Mouse (Mus musculus): ENCODE results near the gene Csk.

DNA sequence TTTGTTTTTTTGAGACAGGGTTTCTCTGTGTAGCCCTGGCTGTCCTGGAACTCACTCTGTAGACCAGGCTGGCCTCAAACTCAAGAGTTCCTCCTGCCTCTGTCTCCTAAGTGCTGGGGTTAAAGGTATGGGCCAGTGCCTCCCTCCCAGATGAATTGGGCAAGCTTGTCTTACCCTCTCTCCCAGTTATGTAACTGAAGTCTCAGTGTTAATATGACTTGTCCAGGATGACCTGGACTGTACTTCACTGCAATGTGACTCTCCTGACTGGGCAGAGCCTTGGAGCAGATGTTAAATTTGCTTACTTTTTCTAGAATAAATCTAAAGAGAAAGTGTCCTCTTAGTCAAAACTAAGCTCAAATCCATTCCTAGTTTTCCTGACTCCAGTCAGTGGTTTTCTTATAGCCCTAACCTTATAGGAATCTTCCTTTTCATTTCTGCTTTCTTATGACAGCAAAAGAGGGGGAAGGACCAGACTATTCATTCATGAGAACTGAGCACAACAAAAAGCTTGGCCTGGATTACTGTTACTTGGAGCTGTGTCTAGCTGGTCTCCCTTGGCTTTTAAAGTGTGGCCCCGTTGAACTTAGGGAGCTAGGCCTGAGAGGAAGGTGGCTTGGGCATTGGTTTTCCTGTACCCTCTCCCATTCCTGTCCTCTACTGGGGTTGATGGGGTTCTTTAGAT is 45.2 kb upstream of the Csk start:
- TF ChIP-seq CTCF (IDR thresholded peaks at IDR 0.05; ENCODE audit: insufficient read depth, low read length) (no peak), POLR2A (IDR thresholded peaks at IDR 0.05; ENCODE audit: borderline replicate concordance, extremely low read depth, low read depth, low read length) (no peak)

Measured in lung, adult 2 months (tissue).